Mouse (Mus musculus) liver, embryonic 14.5 days (tissue): ENCODE measurements at regions not wholly inside any gene's neighbourhood (a gene's known extent, or its start where the extent isn't known, plus 50 kb on each side); places are given as distances from the start of the nearest gene placed in this dataset.

Experiments used
- ATAC-seq: fragments of 200-750 bp; cut with Nextera tagmentation; 2 replicates; pipeline ENCODE4 v1.8.0; 2017; ENCODE audit warnings: moderate number of reproducible peaks, mild to moderate bottlenecking, moderate library complexity; ENCODE audit not compliant: insufficient read depth
- DNase-seq, 3 experiments: peaks; one replicate each; pipeline ENCODE4 v3.0.0-alpha.2; 2012 to 2013; ENCODE audit warnings: low read depth in 3 of 3, low spot score in 3 of 3
- H3K27ac ChIP-seq: fragments of 300-500 bp; sonication (generic); 2 replicates; pipeline ENCODE4 v1.5.1; 2014; ENCODE audit warnings: moderate library complexity, mild to moderate bottlenecking, control low read depth, inconsistent platforms
- H3K27me3 ChIP-seq: fragments of 300-500 bp; sonication (generic); 2 replicates; pipeline ENCODE4 v1.6.1; 2014; ENCODE audit warnings: mild to moderate bottlenecking, low read length, moderate library complexity; ENCODE audit not compliant: control insufficient read depth, insufficient read depth
- H3K36me3 ChIP-seq: fragments of 300-500 bp; sonication (generic); replicated peaks from 2 replicates; pipeline ENCODE4 v1.6.1; 2014; ENCODE audit warnings: low read depth; ENCODE audit not compliant: control insufficient read depth, insufficient read depth
- H3K4me1 ChIP-seq, 2 experiments: fragments of 200-500 bp in 1 of 2; fragments of 300-500 bp in 1 of 2; sonication (generic) in 1 of 2; replicated peaks; 2 replicates each; pipeline ENCODE4 v1.6.1; 2012 to 2014; ENCODE audit warnings: antibody characterized with exemption in 1 of 2, inconsistent platforms in 1 of 2, low read length in 1 of 2; ENCODE audit not compliant: control insufficient read depth in 2 of 2, insufficient read depth in 2 of 2
- H3K4me2 ChIP-seq: fragments of 300-500 bp; sonication (generic); 2 replicates; pipeline ENCODE4 v1.6.1; 2014; ENCODE audit warnings: low read depth, mild to moderate bottlenecking, control low read depth, moderate library complexity
- H3K4me3 ChIP-seq, 2 experiments: fragments of 200-500 bp in 1 of 2; fragments of 300-500 bp in 1 of 2; sonication (generic) in 1 of 2; 2 replicates each; pipeline ENCODE4 v1.5.1; 2012 to 2014; ENCODE audit warnings: low read depth in 2 of 2, low read length in 2 of 2, mild to moderate bottlenecking in 2 of 2, control low read depth in 1 of 2, inconsistent platforms in 1 of 2, moderate library complexity in 1 of 2; ENCODE audit not compliant: insufficient read depth in 1 of 2
- H3K9ac ChIP-seq: fragments of 300-500 bp; sonication (generic); replicated peaks from 2 replicates; pipeline ENCODE4 v1.6.1; 2014; ENCODE audit warnings: mild to moderate bottlenecking, control low read depth, moderate library complexity
- H3K9me3 ChIP-seq: fragments of 300-500 bp; sonication (generic); 2 replicates; pipeline ENCODE4 v1.6.1; 2016; ENCODE audit warnings: low read length, mixed read lengths; ENCODE audit not compliant: control insufficient read depth
- CTCF ChIP-seq: IDR thresholded peaks from 2 replicates; pipeline ENCODE4 v1.5.1; 2016; ENCODE audit warnings: antibody characterized with exemption, low read depth, control low read depth
- EP300 ChIP-seq: IDR thresholded peaks from 2 replicates; pipeline ENCODE4 v1.6.1; 2016; ENCODE audit warnings: antibody characterized with exemption, low read depth
- WGBS: fragments of 180-500 bp; shearing (Covaris S2); extraction: QIAGEN DNeasy Blood & Tissue Kit; methylation state at CpG from one replicate; pipeline ENCODE4 v1.1.7; 2014; ENCODE audit not compliant: insufficient replicate concordance; 5-methylcytosine and 5-hydroxymethylcytosine counted together

GRCm38 (mm10) chr9:61101741-61102450 is 270.3 kb upstream of the Tle3 start:
- no peak for ATAC-seq
- no peak overlapping the region for H3K9ac ChIP-seq

DNA sequence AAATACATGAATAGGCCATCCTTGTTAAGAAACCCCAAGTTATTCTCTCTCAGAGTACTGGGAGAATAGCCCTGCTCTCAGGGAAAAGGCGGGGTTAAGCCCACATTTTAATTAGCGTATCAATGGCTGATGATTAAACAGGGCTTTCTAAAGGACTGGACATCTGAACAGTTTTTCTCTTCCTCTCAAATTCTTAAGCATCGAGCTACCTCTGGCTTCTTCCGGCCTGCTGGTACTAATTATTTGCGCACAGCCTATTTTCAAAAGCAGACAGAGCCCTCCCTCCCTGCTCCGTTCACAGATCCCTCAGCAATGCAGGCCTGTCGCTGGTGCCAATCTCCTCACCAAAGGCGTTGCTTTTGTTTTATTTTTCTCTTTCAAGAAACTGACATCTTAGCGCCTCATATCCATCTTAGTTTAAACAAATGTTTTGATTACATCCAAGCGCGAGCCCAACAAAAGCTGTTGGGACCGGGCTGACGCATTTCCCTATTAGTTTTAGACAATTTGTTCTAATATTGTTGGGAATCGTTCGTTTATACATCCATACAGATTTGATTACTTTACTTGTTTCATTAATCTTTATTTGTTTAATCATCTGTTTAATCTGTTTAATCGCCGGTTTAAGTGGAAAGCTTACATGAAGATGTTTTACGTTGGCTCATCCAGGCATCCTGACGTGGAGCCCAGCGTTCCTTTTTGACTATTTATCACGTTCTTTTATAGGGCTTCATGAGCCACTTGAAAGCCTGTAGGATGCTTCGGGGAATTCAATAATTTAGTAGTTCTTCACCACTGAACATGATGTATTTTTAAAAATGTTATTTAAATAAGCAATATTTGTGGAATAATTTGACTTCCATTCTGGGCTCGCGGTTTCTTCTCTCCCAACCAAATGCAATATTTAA is 269.5 kb upstream of the Tle3 start:
- Histone ChIP-seq H3K36me3 (no peaks in the 10 kb centered on the region), H3K9me3 (no peaks in the 10 kb centered on the region), H3K4me2 (no peak overlapping the region), H3K9ac (no peak overlapping the region), H3K27ac (no peak overlapping the region), H3K27me3 (no peaks in the 10 kb centered on the region), H3K4me3 (no peak overlapping the region), H3K4me1 (no peaks in the 10 kb centered on the region)
- no peak for DNase-seq
- WGBS, result 66% methylated on average over 24 of the region's 24 CpGs
- TF ChIP-seq CTCF (no peak), EP300 (no peak)
- no peak for ATAC-seq

More at GRCm38 (mm10) chr9:61101741-61102450, 270.3 kb upstream of the Tle3 start:
- H3K4me2 ChIP-seq, result no peak overlapping the region
- H3K27ac ChIP-seq, result no peak overlapping the region
- H3K9me3 ChIP-seq, result no peaks in the 10 kb centered on the region
- H3K27me3 ChIP-seq, result no peaks in the 10 kb centered on the region
- H3K4me3 ChIP-seq, result no peak overlapping the region
- H3K4me1 ChIP-seq, result no peaks in the 10 kb centered on the region
- TF ChIP-seq EP300 (no peak), CTCF (no peak)
- no peaks in the 10 kb centered on the region for H3K36me3 ChIP-seq
- no peak for DNase-seq
- 74% methylated on average over 7 of the region's 7 CpGs for WGBS

DNA sequence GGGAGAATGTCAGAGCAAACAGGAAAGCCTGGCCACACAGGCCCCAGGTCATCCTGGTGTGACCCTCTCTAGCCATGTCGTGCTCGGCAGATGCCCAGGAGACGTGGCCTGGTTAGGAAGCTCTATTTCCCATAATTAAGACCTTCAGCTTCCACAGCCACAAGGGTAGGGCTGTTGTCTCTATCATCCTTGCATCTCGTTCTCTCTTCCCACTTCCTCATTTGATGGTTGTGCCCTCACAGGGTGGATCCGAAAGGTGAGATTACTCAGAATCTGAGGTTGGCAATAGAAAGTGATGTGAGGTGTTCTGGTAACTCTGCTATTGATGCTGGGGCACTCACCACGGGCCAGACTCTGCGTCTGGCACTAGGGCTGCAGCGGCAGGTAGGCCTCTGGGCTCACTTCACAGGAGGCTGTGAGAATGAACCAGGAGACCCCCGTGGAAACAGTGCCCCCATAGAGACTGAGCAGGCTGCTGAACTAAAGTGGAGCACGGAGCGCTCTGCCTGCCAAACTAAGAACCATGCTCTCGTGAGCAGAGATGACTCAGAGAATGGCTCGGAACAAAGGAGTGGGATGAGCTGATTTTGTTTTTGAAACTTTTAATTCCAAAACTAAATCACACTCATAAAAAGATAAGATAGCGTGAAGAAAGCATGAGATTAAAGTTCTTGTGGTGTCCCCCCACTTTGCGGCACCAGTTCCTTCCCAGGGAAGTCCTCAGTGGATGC is 266.5 kb upstream of the Tle3 start:
- no peak overlapping the region for H3K4me3 ChIP-seq
- TF ChIP-seq CTCF (no peak), EP300 (no peak)
- no peak overlapping the region for H3K9ac ChIP-seq
- no peaks in the 10 kb centered on the region for H3K36me3 ChIP-seq
- no peak overlapping the region for H3K4me2 ChIP-seq
- no peak for ATAC-seq
- no peaks in the 10 kb centered on the region for H3K4me1 ChIP-seq
- no peak for DNase-seq
- H3K27ac ChIP-seq, result no peak overlapping the region
- WGBS, result 57% methylated on average over 15 of the region's 15 CpGs
- no peaks in the 10 kb centered on the region for H3K9me3 ChIP-seq
- no peaks in the 10 kb centered on the region for H3K27me3 ChIP-seq

GRCm38 (mm10) chr9:61109519-61110285 is 262.5 kb upstream of the Tle3 start:
- TF ChIP-seq CTCF (no peak), EP300 (no peak)
- no peak for ATAC-seq

More at GRCm38 (mm10) chr9:61109519-61110285, 262.5 kb upstream of the Tle3 start:
- no peak for DNase-seq
- Histone ChIP-seq H3K9me3 (no peaks in the 10 kb centered on the region), H3K4me2 (no peak overlapping the region), H3K27me3 (no peaks in the 10 kb centered on the region), H3K9ac (no peak overlapping the region), H3K36me3 (no peaks in the 10 kb centered on the region), H3K4me3 (no peak overlapping the region), H3K4me1 (no peaks in the 10 kb centered on the region), H3K27ac (no peak overlapping the region)
- WGBS, result 66% methylated on average over 5 of the region's 5 CpGs
